Mouse (Mus musculus): ENCODE data around the gene Cdyl. TPM values are rescaled to one million over a fixed set of nuclear protein-coding genes. Genes with fewer than 3 reads are reported as not detected.

Cdyl gene
- polyA plus RNA-seq, 1 experiment = 10.9 TPM

DNA sequence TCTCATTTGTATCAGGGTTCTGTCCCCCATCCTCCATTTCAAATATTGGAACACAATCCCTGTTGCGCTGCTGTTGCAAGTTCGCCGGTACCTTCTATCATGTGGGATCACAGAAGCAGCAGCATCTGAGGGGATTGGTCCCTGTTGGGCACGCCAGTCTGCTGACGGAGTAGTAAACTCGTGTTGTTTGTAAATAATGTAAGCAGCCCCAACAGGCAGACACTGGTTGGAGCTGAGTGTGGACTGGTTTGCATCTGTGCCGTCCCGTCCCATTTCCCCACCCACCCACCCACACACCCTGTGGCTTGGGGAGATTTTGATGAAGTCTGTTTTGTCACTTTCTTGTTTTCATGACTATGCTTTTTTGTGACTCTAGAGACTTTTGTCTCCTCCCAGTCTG is 148.3 kb downstream of the Cdyl start:
- Histone ChIP-seq H3K4me3 (no peak overlapping the region), H3K79me2 (ENCODE audit: control insufficient read depth, insufficient read depth) (peaks cover 50% of the 10 kb centered on the region), H3K36me3 (ENCODE audit: control insufficient read depth, insufficient read depth) (no peaks in the 10 kb centered on the region), H3K27me3 (ENCODE audit: control insufficient read depth, insufficient read depth, insufficient read length) (no peaks in the 10 kb centered on the region), H3K4me2 (ENCODE audit: low read depth) (no peak overlapping the region), H3ac (ENCODE audit: control insufficient read depth, insufficient read length) (no peak overlapping the region)
- no peak for TF ChIP-seq POLR2AphosphoS2 (IDR thresholded peaks at IDR 0.05; ENCODE audit: insufficient read length, low read depth)

DNA sequence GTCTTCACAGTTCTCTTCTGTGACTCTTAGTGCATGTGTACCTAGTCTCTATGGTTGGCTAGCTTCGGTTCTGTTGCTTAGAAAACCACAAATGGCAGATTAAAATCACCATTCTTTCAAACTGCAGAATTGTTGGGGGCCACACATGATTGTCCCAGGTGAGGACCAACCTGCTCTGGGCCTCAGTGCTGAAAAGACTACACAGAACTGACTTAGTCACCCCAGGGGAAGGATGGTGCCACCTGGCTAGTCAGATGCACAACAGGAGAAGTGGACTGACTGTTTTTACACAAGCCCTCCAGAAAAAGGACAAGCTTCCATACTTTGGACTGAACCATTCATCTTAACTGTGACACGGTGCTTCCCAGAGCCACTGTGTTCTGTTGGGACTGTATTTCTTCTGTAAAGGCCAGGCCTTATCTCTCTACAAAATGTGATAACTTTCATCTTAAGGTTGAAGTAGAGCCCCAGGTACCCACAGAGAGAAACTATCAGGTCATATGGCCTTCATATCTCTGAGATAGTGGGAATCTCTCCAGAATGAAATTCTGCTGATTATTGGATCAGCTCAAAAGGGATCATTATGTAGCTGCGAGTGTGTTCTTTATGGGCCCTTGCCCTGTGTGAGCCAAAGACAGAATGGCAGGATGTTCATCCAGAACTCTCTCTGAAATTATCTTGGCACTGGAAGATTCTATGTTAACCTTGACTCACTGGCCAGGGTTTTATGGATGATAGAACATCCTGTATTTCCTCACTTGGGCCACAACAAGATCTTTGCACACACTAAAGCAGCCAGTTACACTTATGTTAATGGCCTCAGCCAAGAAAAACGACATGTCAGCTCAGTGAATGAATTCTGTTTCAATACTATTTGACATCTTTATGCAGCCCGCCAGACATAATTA is 149.9 kb downstream of the Cdyl start:
- Histone ChIP-seq H3K36me3 (ENCODE audit: control insufficient read depth, insufficient read depth) (no peaks in the 10 kb centered on the region), H3K4me2 (ENCODE audit: low read depth) (no peak overlapping the region), H3K4me3 (no peak overlapping the region), H3K79me2 (ENCODE audit: control insufficient read depth, insufficient read depth) (peaks cover 48% of the 10 kb centered on the region), H3K27me3 (ENCODE audit: control insufficient read depth, insufficient read depth, insufficient read length) (no peaks in the 10 kb centered on the region), H3ac (ENCODE audit: control insufficient read depth, insufficient read length) (no peak overlapping the region)
- no peak for TF ChIP-seq SRF (IDR thresholded peaks at IDR 0.05; ENCODE audit: control insufficient read depth, insufficient read length, low read depth)
- TF ChIP-seq E2F4 (IDR thresholded peaks at IDR 0.05; ENCODE audit: insufficient read depth) = no peak
- TF ChIP-seq POLR2AphosphoS2 (IDR thresholded peaks at IDR 0.05; ENCODE audit: insufficient read length, low read depth) = no peak
- no peak for TF ChIP-seq MYOG (IDR thresholded peaks at IDR 0.05; ENCODE audit: control insufficient read depth in 1 of 3, insufficient read depth in 1 of 3, insufficient read length in 2 of 3, low read depth in 2 of 3)
- no peak for TF ChIP-seq MYOD1 (IDR thresholded peaks at IDR 0.05; ENCODE audit: control insufficient read depth in 1 of 3, insufficient read length in 2 of 3, low read depth in 2 of 3)
- TF ChIP-seq REST (IDR thresholded peaks at IDR 0.05; ENCODE audit: insufficient read depth, insufficient read length) = no peak
- TF ChIP-seq USF1 (IDR thresholded peaks at IDR 0.05; ENCODE audit: low read depth) = no peak
- TF ChIP-seq TCF3 (IDR thresholded peaks at IDR 0.05; ENCODE audit: insufficient read length, low read depth) = no peak
- no peak for TF ChIP-seq MAX (IDR thresholded peaks at IDR 0.05; ENCODE audit: low read depth)
- no peak for TF ChIP-seq TCF12 (IDR thresholded peaks at IDR 0.05; ENCODE audit: insufficient read depth, poor library complexity, severe bottlenecking)
- TF ChIP-seq CEBPB (IDR thresholded peaks at IDR 0.05; ENCODE audit: insufficient read depth, poor library complexity, severe bottlenecking) = no peak
- TF ChIP-seq POLR2A (IDR thresholded peaks at IDR 0.05; ENCODE audit: insufficient read length, low read depth) = no peak

DNA sequence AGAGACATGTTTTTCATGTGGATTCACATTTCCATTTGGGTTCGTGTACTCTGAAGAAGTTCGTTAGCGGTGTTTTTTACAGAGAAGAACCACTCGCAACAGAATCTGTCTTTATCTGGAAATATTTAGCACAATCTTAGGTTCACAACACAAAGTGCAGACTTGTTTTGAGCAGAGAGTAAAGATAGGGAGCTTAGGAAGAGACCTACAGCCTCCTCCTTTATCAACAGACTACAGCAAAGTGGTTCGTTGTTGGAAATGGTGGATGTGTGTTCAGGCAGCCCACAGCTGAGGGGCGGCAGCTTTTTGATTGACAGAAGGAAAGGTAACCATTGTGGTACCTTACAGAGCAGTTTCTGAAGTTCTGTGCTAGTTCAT is 150.5 kb downstream of the Cdyl start:
- Histone ChIP-seq H3K36me3 (ENCODE audit: control insufficient read depth, insufficient read depth) (no peaks in the 10 kb centered on the region), H3K4me2 (ENCODE audit: low read depth) (no peak overlapping the region), H3K4me3 (no peak overlapping the region), H3K27me3 (ENCODE audit: control insufficient read depth, insufficient read depth, insufficient read length) (no peaks in the 10 kb centered on the region), H3ac (ENCODE audit: control insufficient read depth, insufficient read length) (no peak overlapping the region), H3K79me2 (ENCODE audit: control insufficient read depth, insufficient read depth) (peaks cover 47% of the 10 kb centered on the region)
- TF ChIP-seq E2F4 (IDR thresholded peaks at IDR 0.05; ENCODE audit: insufficient read depth) (no peak), MYOG (IDR thresholded peaks at IDR 0.05; ENCODE audit: control insufficient read depth in 1 of 3, insufficient read depth in 1 of 3, insufficient read length in 2 of 3, low read depth in 2 of 3) (no peak), MYOD1 (IDR thresholded peaks at IDR 0.05; ENCODE audit: control insufficient read depth in 1 of 3, insufficient read length in 2 of 3, low read depth in 2 of 3) (no peak), CEBPB (IDR thresholded peaks at IDR 0.05; ENCODE audit: insufficient read depth, poor library complexity, severe bottlenecking) (no peak), TCF3 (IDR thresholded peaks at IDR 0.05; ENCODE audit: insufficient read length, low read depth) (no peak)

DNA sequence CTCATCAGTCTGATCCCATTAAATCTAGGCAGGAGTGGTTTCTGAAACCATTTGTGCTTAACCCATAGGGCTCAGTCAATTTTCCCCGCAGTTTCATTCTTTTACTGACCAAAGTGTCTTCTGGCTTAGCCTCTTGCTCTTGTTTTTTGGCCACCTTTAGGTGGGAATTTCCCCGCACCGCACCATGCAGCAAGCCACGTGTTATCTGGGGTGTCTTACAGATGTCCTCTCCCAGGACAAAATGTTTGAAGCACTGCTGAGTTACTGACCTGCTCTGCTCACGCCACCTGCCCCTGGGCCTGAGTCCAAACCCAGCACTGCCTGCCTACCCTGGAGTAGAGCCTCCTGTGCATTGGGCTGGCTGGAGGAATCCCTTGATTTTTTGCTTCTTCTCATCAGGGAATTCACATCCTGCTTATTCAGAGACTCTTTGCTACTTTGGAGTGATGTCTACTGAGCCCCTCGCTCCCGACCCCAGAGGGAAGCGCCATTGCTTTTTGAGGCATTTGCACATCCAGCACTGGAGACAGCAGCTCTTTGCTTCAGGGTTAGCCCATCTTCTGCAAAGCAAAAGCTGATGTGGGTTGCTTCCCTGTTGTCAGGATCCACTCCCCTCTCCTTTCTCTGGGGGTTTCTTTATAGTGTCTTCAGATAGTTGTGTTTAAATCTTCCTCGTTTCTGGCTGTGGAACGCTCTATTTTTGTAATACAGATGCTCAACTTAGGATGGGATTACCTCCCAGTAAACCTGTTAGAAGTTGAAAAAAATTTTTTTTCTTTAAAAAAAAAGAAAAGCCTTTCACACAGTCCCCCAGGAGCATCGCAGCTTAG is 151.9 kb downstream of the Cdyl start:
- Histone ChIP-seq H3K27me3 (ENCODE audit: control insufficient read depth, insufficient read depth, insufficient read length) (no peaks in the 10 kb centered on the region), H3K36me3 (ENCODE audit: control insufficient read depth, insufficient read depth) (no peaks in the 10 kb centered on the region), H3ac (ENCODE audit: control insufficient read depth, insufficient read length) (no peak overlapping the region), H3K4me3 (no peak overlapping the region), H3K4me2 (ENCODE audit: low read depth) (no peak overlapping the region), H3K79me2 (ENCODE audit: control insufficient read depth, insufficient read depth) (peaks cover 36% of the 10 kb centered on the region)
- TF ChIP-seq CEBPB (IDR thresholded peaks at IDR 0.05; ENCODE audit: insufficient read depth, poor library complexity, severe bottlenecking) (no peak), MAX (IDR thresholded peaks at IDR 0.05; ENCODE audit: low read depth) (no peak), POLR2AphosphoS2 (IDR thresholded peaks at IDR 0.05; ENCODE audit: insufficient read length, low read depth) (no peak), REST (IDR thresholded peaks at IDR 0.05; ENCODE audit: insufficient read depth, insufficient read length) (no peak), SRF (IDR thresholded peaks at IDR 0.05; ENCODE audit: control insufficient read depth, insufficient read length, low read depth) (no peak), E2F4 (IDR thresholded peaks at IDR 0.05; ENCODE audit: insufficient read depth) (no peak), USF1 (IDR thresholded peaks at IDR 0.05; ENCODE audit: low read depth) (no peak), TCF12 (IDR thresholded peaks at IDR 0.05; ENCODE audit: insufficient read depth, poor library complexity, severe bottlenecking) (no peak), MYOG (IDR thresholded peaks at IDR 0.05; ENCODE audit: control insufficient read depth in 1 of 3, insufficient read depth in 1 of 3, insufficient read length in 2 of 3, low read depth in 2 of 3) (no peak), TCF3 (IDR thresholded peaks at IDR 0.05; ENCODE audit: insufficient read length, low read depth) (no peak), MYOD1 (IDR thresholded peaks at IDR 0.05; ENCODE audit: control insufficient read depth in 1 of 3, insufficient read length in 2 of 3, low read depth in 2 of 3) (no peak), POLR2A (IDR thresholded peaks at IDR 0.05; ENCODE audit: insufficient read length, low read depth) (no peak)

DNA sequence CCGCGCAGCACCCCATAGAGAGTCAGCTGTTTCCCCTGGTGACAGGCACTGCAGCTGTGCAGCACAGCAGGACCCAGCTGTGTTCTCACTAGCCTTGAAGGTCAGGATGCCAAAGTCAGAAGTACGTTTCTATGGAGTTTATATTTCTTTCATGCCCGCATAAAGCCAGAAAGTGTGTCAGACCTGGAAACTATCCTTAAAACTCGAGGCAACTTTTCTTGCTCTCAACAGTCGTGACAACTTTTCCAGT is 152.5 kb downstream of the Cdyl start:
- Histone ChIP-seq H3K4me3 (no peak overlapping the region), H3K27me3 (ENCODE audit: control insufficient read depth, insufficient read depth, insufficient read length) (no peaks in the 10 kb centered on the region), H3K79me2 (ENCODE audit: control insufficient read depth, insufficient read depth) (peaks cover 31% of the 10 kb centered on the region), H3K4me2 (ENCODE audit: low read depth) (no peak overlapping the region), H3ac (ENCODE audit: control insufficient read depth, insufficient read length) (no peak overlapping the region), H3K36me3 (ENCODE audit: control insufficient read depth, insufficient read depth) (no peaks in the 10 kb centered on the region)
- TF ChIP-seq E2F4 (IDR thresholded peaks at IDR 0.05; ENCODE audit: insufficient read depth) = no peak
- no peak for TF ChIP-seq TCF12 (IDR thresholded peaks at IDR 0.05; ENCODE audit: insufficient read depth, poor library complexity, severe bottlenecking)
- TF ChIP-seq CEBPB (IDR thresholded peaks at IDR 0.05; ENCODE audit: insufficient read depth, poor library complexity, severe bottlenecking) = no peak
- peak in 1 of 3 experiments; percentile 32 for TF ChIP-seq MYOG (IDR thresholded peaks at IDR 0.05; ENCODE audit: control insufficient read depth in 1 of 3, insufficient read depth in 1 of 3, insufficient read length in 2 of 3, low read depth in 2 of 3)
- TF ChIP-seq MAX (IDR thresholded peaks at IDR 0.05; ENCODE audit: low read depth) = no peak
- TF ChIP-seq POLR2AphosphoS2 (IDR thresholded peaks at IDR 0.05; ENCODE audit: insufficient read length, low read depth) = no peak
- TF ChIP-seq POLR2A (IDR thresholded peaks at IDR 0.05; ENCODE audit: insufficient read length, low read depth) = no peak
- peak in 1 of 3 experiments; percentile 41 for TF ChIP-seq MYOD1 (IDR thresholded peaks at IDR 0.05; ENCODE audit: control insufficient read depth in 1 of 3, insufficient read length in 2 of 3, low read depth in 2 of 3)
